ENCODE assay signal across 23 mouse cellular contexts in the genomic region with DNA sequence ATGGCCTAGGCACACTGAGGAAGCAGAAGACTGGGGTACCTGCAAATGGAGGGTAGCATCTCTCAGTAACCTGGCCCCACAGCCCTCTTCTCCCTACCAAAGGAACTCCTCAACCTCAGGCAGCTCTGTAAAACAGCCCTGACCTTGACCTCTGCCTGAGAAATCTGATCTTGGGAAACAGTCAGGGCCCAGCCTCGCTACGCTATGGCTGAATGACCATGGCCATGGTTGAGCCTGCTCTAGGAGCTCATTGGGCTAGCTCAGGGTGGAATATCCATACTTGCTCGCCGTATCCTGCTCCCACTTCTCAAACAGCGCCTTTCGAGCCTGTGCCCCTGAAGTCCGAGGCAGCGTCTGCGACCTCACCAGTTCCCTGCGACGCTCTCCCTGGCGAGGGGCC. TPM values are rescaled to one million over a fixed set of nuclear protein-coding genes. Genes with fewer than 3 reads are reported as not detected.
DNase-seq lines count a peak whose midpoint lies in the region; ATAC-seq and TF ChIP-seq lines count a peak whose summit lies in the region.
"Had no signal": no experiment of that assay in that cellular context is flagged by ENCODE, and none has a peak within 500 bp of the region (broad histone marks: within the 10 kb centered on the region; RNA-seq: fewer than 3 reads in every experiment).

No protein-coding gene starts in this region.

- no peak for TF ChIP-seq CTCF in hindbrain, postnatal 0 days (IDR thresholded peaks at IDR 0.05; ENCODE audit: low read depth)

- peaks cover 43% of the 10 kb centered on the region for H3K4me1 ChIP-seq in hindbrain, embryonic 10.5 days (replicated peaks)
- no peaks in the 10 kb centered on the region; the same call in 1 of the 2 replicates for H3K4me1 ChIP-seq in hindbrain, embryonic 11.5 days (replicated peaks; ENCODE audit: control insufficient read depth, insufficient read depth, low read length)
- no peaks in the 10 kb centered on the region for H3K4me1 ChIP-seq in hindbrain, postnatal 0 days (ENCODE audit: insufficient read depth, low read length)
- H3K4me1 ChIP-seq: hindbrain, embryonic 13.5 days had no signal

- no peaks in the 10 kb centered on the region; the same call in 1 of the 2 replicates for H3K27me3 ChIP-seq in hindbrain, embryonic 10.5 days (ENCODE audit: insufficient read depth, poor library complexity, severe bottlenecking)
- H3K27me3 ChIP-seq in hindbrain, embryonic 11.5 days (ENCODE audit: control insufficient read depth, insufficient read depth, low read length), result no peaks in the 10 kb centered on the region
- no peaks in the 10 kb centered on the region for H3K27me3 ChIP-seq in hindbrain, postnatal 0 days (ENCODE audit: insufficient read depth, low read length)
- H3K27me3 ChIP-seq: hindbrain, embryonic 13.5 days had no signal

- no peaks in the 10 kb centered on the region for H3K9me3 ChIP-seq in hindbrain, embryonic 10.5 days
- H3K9me3 ChIP-seq in hindbrain, embryonic 11.5 days (ENCODE audit: control insufficient read depth, low read length), result no peaks in the 10 kb centered on the region
- H3K9me3 ChIP-seq in hindbrain, postnatal 0 days (ENCODE audit: low read length), result no peaks in the 10 kb centered on the region
- H3K9me3 ChIP-seq: hindbrain, embryonic 13.5 days had no signal

- H3K36me3 ChIP-seq in hindbrain, embryonic 10.5 days, result peaks cover 26% of the 10 kb centered on the region; the same call in 1 of the 2 replicates
- H3K36me3 ChIP-seq in hindbrain, embryonic 11.5 days (ENCODE audit: control insufficient read depth, insufficient read depth, low read length), result no peaks in the 10 kb centered on the region
- no peaks in the 10 kb centered on the region for H3K36me3 ChIP-seq in hindbrain, postnatal 0 days (ENCODE audit: insufficient read depth, low read length)
- H3K36me3 ChIP-seq: hindbrain, embryonic 13.5 days had no signal

- WGBS in hindbrain, embryonic 10.5 days, result 81% methylated on average over 12 of the region's 12 CpGs
- 78% methylated on average over 12 of the region's 12 CpGs for WGBS in hindbrain, embryonic 11.5 days
- 90% methylated on average over 12 of the region's 12 CpGs for WGBS in hindbrain, postnatal 0 days

- no peak overlapping the region for H3K4me3 ChIP-seq in hindbrain, embryonic 10.5 days
- H3K4me3 ChIP-seq in hindbrain, embryonic 11.5 days (ENCODE audit: low read depth, low read length), result no peak overlapping the region
- H3K4me3 ChIP-seq in hindbrain, postnatal 0 days (ENCODE audit: low read length), result no peak overlapping the region
- H3K4me3 ChIP-seq: hindbrain, embryonic 13.5 days had no signal

- H3K27ac ChIP-seq in hindbrain, embryonic 10.5 days, result peak overlapping the region; percentile 68; the same call in 1 of the 2 replicates
- H3K27ac ChIP-seq in hindbrain, embryonic 11.5 days (ENCODE audit: low read depth, low read length), result no peak overlapping the region
- no peak overlapping the region for H3K27ac ChIP-seq in hindbrain, postnatal 0 days
- H3K27ac ChIP-seq: hindbrain, embryonic 13.5 days; liver, embryonic 14.5 days; macrophage had no signal

- H3K4me2 ChIP-seq in hindbrain, embryonic 11.5 days (replicated peaks; ENCODE audit: low read depth, low read length), result no peak overlapping the region
- no peak overlapping the region for H3K4me2 ChIP-seq in hindbrain, postnatal 0 days (ENCODE audit: low read depth, low read length)
- H3K4me2 ChIP-seq: hindbrain, embryonic 13.5 days had no signal

- H3K9ac ChIP-seq in hindbrain, embryonic 11.5 days (ENCODE audit: low read depth, low read length), result no peak overlapping the region
- no peak overlapping the region for H3K9ac ChIP-seq in hindbrain, postnatal 0 days (replicated peaks; ENCODE audit: low read length)
- H3K9ac ChIP-seq: forebrain, postnatal 0 days; hindbrain, embryonic 13.5 days; liver, embryonic 14.5 days had no signal

- ATAC-seq in hindbrain, embryonic 11.5 days (ENCODE audit: low FRiP score), result no peak
- no peak for ATAC-seq in monocyte, adult 5-6 weeks (replicated peaks; ENCODE audit: insufficient number of reproducible peaks, low FRiP score, low TSS enrichment, poor library complexity, severe bottlenecking)
- no peak for ATAC-seq in hindbrain, postnatal 0 days
- ATAC-seq: forebrain, postnatal 0 days; intestine, postnatal 0 days had no signal

- no peak for DNase-seq in hindbrain, embryonic 10.5 days (ENCODE audit: low spot score)
- no peak for DNase-seq in hindbrain, embryonic 11.5 days (ENCODE audit: low spot score)
- peak; percentile 77 for DNase-seq in R1 (ENCODE audit: low read depth, low spot score)
- peak; percentile 46 to 58 for DNase-seq in kidney, adult 8-10 months
- peak; percentile 52 to 62 for DNase-seq in kidney, postnatal 36 days
- no peak for DNase-seq in neural tube, embryonic 10.5 days (ENCODE audit: extremely low spot score, low spot score)
- no peak for DNase-seq in hindbrain, postnatal 0 days (ENCODE audit: low spot score)
- DNase-seq: adrenal gland, postnatal 10 days; B cell, adult 2 months; cerebellum, adult 9-11 months; forebrain, postnatal 0 days; gastrocnemius, postnatal 14 days; midbrain, embryonic 14.5 days; right cerebral cortex, postnatal 4 days had no signal

RNA-seq across cellular contexts. Expression of gene Smtnl2, which starts 10.4 kb away (rescaled TPM):
- polyA plus RNA-seq in hindbrain, embryonic 10.5 days (2016; fragmentation: Nextera tagmentation; extraction: Ambion mirVana), result 10.7 and 22.8 TPM in 2 replicates
- polyA plus RNA-seq in hindbrain, embryonic 11.5 days (2014; fragmentation: Nextera tagmentation; extraction: Ambion mirVana), result 4.7 and 8.7 TPM in 2 replicates
- total RNA-seq in monocyte, adult 5-6 weeks (2017), result not detected in 3 replicates
- 13.0 and 19.1 TPM in 2 replicates for total RNA-seq in hindbrain, postnatal 0 days (2014; rRNA removed)
- polyA plus RNA-seq in hindbrain, postnatal 0 days (2015; fragmentation: Nextera tagmentation; extraction: Ambion mirVana), result 8.7 and 9.7 TPM in 2 replicates
- polyA plus RNA-seq: macrophage had no signal

RNA-seq across cellular contexts. Expression of gene Ggt6, which starts 34.3 kb away (rescaled TPM):
- polyA plus RNA-seq in hindbrain, embryonic 10.5 days (2016; fragmentation: Nextera tagmentation; extraction: Ambion mirVana), result not detected in 2 replicates
- polyA plus RNA-seq in hindbrain, embryonic 11.5 days (2014; fragmentation: Nextera tagmentation; extraction: Ambion mirVana), result not detected in 2 replicates
- not detected in 3 replicates for total RNA-seq in monocyte, adult 5-6 weeks (2017)
- not detected in 2 replicates for total RNA-seq in hindbrain, postnatal 0 days (2014; rRNA removed)
- not detected in 2 replicates for polyA plus RNA-seq in hindbrain, postnatal 0 days (2015; fragmentation: Nextera tagmentation; extraction: Ambion mirVana)
- total RNA-seq: forebrain, postnatal 0 days; MEL had no signal
- polyA plus RNA-seq: forebrain, postnatal 0 days; heart, embryonic 14.5 days; hindbrain, embryonic 13.5 days; limb, embryonic 11.5 days; macrophage; midbrain, embryonic 14.5 days; neural tube, embryonic 11.5 days had no signal

RNA-seq across cellular contexts. Expression of gene Tekt1, which starts 38.8 kb away (rescaled TPM):
- polyA plus RNA-seq in hindbrain, embryonic 10.5 days (2016; fragmentation: Nextera tagmentation; extraction: Ambion mirVana), result 7.0 and 7.7 TPM in 2 replicates
- polyA plus RNA-seq in hindbrain, embryonic 11.5 days (2014; fragmentation: Nextera tagmentation; extraction: Ambion mirVana), result 8.7 and 8.9 TPM in 2 replicates
- total RNA-seq in monocyte, adult 5-6 weeks (2017), result not detected in 3 replicates
- total RNA-seq in hindbrain, postnatal 0 days (2014; rRNA removed), result 2.3 and 5.1 TPM in 2 replicates
- polyA plus RNA-seq in hindbrain, postnatal 0 days (2015; fragmentation: Nextera tagmentation; extraction: Ambion mirVana), result 8.3 and 9.0 TPM in 2 replicates
- total RNA-seq: MEL had no signal
- polyA plus RNA-seq: liver, embryonic 14.5 days; macrophage had no signal

RNA-seq across cellular contexts. Expression of gene Mybbp1a, which starts 40.1 kb away (rescaled TPM):
- 148 and 215 TPM in 2 replicates for polyA plus RNA-seq in hindbrain, embryonic 10.5 days (2016; fragmentation: Nextera tagmentation; extraction: Ambion mirVana)
- 112 and 145 TPM in 2 replicates for polyA plus RNA-seq in hindbrain, embryonic 11.5 days (2014; fragmentation: Nextera tagmentation; extraction: Ambion mirVana)
- total RNA-seq in monocyte, adult 5-6 weeks (2017), result 37.5 to 39.9 TPM (median 37.7 TPM) in 3 replicates
- 28.0 and 36.1 TPM in 2 replicates for total RNA-seq in hindbrain, postnatal 0 days (2014; rRNA removed)
- 61.5 and 68.7 TPM in 2 replicates for polyA plus RNA-seq in hindbrain, postnatal 0 days (2015; fragmentation: Nextera tagmentation; extraction: Ambion mirVana)

Comparison
In these comparisons a context has a peak if more than half of its experiments do, and no peak if none do; other contexts are left out.
1. DNase-seq: peak in R1 (single experiment), kidney, adult 8-10 months (2 of 2) and kidney, postnatal 36 days (2 of 2); none in hindbrain, embryonic 10.5 days (single experiment), hindbrain, embryonic 11.5 days (single experiment), neural tube, embryonic 10.5 days (single experiment) and hindbrain, postnatal 0 days (single experiment).